Mouse (Mus musculus) CH12.LX (cell line): ENCODE results near the gene Mthfs. TPM values are rescaled to one million over a fixed set of nuclear protein-coding genes. Genes with fewer than 3 reads are reported as not detected.

Experiments used
- DNase-seq: peaks from one replicate; pipeline ENCODE4 v3.0.0-alpha.2; 2013; ENCODE audit errors: extremely low read depth
- H3K27ac ChIP-seq: 2 replicates; pipeline ENCODE4 v1.5.1; 2012; ENCODE audit warnings: low read depth, mild to moderate bottlenecking, control low read depth, moderate library complexity; ENCODE audit not compliant: insufficient read depth
- H3K27me3 ChIP-seq: replicated peaks from 2 replicates; pipeline ENCODE3; 2012; ENCODE audit warnings: inconsistent platforms
- H3K36me3 ChIP-seq, 2 experiments: replicated peaks in 1 of 2; 2 replicates each; pipeline versions ENCODE3 to v1.6.1; 2012; ENCODE audit warnings: inconsistent platforms in 1 of 2, low read length in 1 of 2, mild to moderate bottlenecking in 1 of 2, mixed read lengths in 1 of 2, moderate library complexity in 1 of 2; ENCODE audit not compliant: control insufficient read depth in 1 of 2, insufficient read depth in 1 of 2
- H3K4me1 ChIP-seq, 2 experiments: 2 replicates each; pipeline ENCODE4 v1.6.1; 2012; ENCODE audit warnings: inconsistent platforms in 1 of 2, moderate library complexity in 1 of 2; ENCODE audit not compliant: insufficient read depth in 2 of 2, control insufficient read depth in 1 of 2
- H3K4me2 ChIP-seq: 2 replicates; pipeline ENCODE4 v1.6.1; 2012; ENCODE audit warnings: low read depth, mild to moderate bottlenecking, control low read depth; ENCODE audit not compliant: poor library complexity, insufficient read depth, severe bottlenecking
- H3K4me3 ChIP-seq, 3 experiments: fragments of 150-350 bp in 1 of 3; sonication (generic) in 1 of 3; replicated peaks in 1 of 3; 2 replicates each; pipeline versions ENCODE3 to v1.5.1; 2011 to 2012; ENCODE audit warnings: low read depth in 2 of 3, low read length in 2 of 3, mild to moderate bottlenecking in 2 of 3, moderate library complexity in 2 of 3, control low read depth in 1 of 3, improper control_type of control experiment in 1 of 3, inconsistent platforms in 1 of 3, mixed read lengths in 1 of 3; ENCODE audit not compliant: poor library complexity in 1 of 3
- H3K79me2 ChIP-seq: replicated peaks from 2 replicates; pipeline ENCODE4 v1.6.1; 2012; ENCODE audit warnings: mild to moderate bottlenecking, moderate library complexity; ENCODE audit not compliant: control insufficient read depth, poor library complexity, insufficient read depth, severe bottlenecking; ENCODE audit errors: extremely low read depth
- H3K9ac ChIP-seq: 2 replicates; pipeline ENCODE4 v1.6.1; 2012; ENCODE audit warnings: low read depth, mild to moderate bottlenecking, control low read depth, moderate library complexity; ENCODE audit not compliant: insufficient read depth
- H3K9me3 ChIP-seq: replicated peaks from 2 replicates; pipeline ENCODE3; 2012; ENCODE audit warnings: low read length, inconsistent platforms, mixed read lengths
- BHLHE40 ChIP-seq: IDR thresholded peaks from 2 replicates; pipeline ENCODE4 v1.6.1; 2011; ENCODE audit warnings: mild to moderate bottlenecking, low read depth, low read length, improper control_type of control experiment
- CTCF ChIP-seq, 2 experiments: IDR thresholded peaks in 1 of 2; conservative IDR thresholded peaks in 1 of 2; 2 replicates each; pipeline ENCODE4 v1.5.1; 2011 to 2012; ENCODE audit warnings: low read depth in 2 of 2, low read length in 2 of 2, improper control_type of control experiment in 1 of 2, inconsistent platforms in 1 of 2, mild to moderate bottlenecking in 1 of 2, moderate library complexity in 1 of 2
- ELF1 ChIP-seq: IDR thresholded peaks from 2 replicates; pipeline ENCODE4 v1.6.1; 2014; ENCODE audit warnings: low read depth, mild to moderate bottlenecking, inconsistent platforms, low read length, improper control_type of control experiment
- EP300 ChIP-seq: IDR thresholded peaks from 2 replicates; pipeline ENCODE4 v1.6.1; 2011; ENCODE audit warnings: low read length, improper control_type of control experiment
- ETS1 ChIP-seq: conservative IDR thresholded peaks from 2 replicates; pipeline ENCODE4 v1.6.1; 2012; ENCODE audit warnings: low read depth, mild to moderate bottlenecking, inconsistent platforms, low read length, improper control_type of control experiment, moderate library complexity
- GABPA ChIP-seq: IDR thresholded peaks from 2 replicates; pipeline ENCODE4 v1.6.1; 2012; ENCODE audit warnings: low read depth, low read length, improper control_type of control experiment, inconsistent platforms; ENCODE audit not compliant: insufficient replicate concordance
- HCFC1 ChIP-seq: IDR thresholded peaks from 2 replicates; pipeline ENCODE4 v1.6.1; 2012; ENCODE audit warnings: low read depth, mild to moderate bottlenecking, inconsistent platforms, low read length, improper control_type of control experiment
- JUN ChIP-seq: IDR thresholded peaks from 2 replicates; pipeline ENCODE4 v1.6.1; 2011; ENCODE audit warnings: low read depth, mild to moderate bottlenecking, low read length, improper control_type of control experiment, moderate library complexity; ENCODE audit not compliant: insufficient read depth
- JUND ChIP-seq: conservative IDR thresholded peaks from 2 replicates; pipeline ENCODE4 v1.6.1; 2011; ENCODE audit warnings: low read depth, low read length, improper control_type of control experiment
- KAT2A ChIP-seq: IDR thresholded peaks from 2 replicates; pipeline ENCODE4 v1.6.1; 2012; ENCODE audit warnings: low read length, improper control_type of control experiment, inconsistent platforms; ENCODE audit not compliant: insufficient replicate concordance
- MAFK ChIP-seq: IDR thresholded peaks from 2 replicates; pipeline ENCODE4 v1.6.1; 2011; ENCODE audit warnings: low read length, improper control_type of control experiment; ENCODE audit not compliant: insufficient replicate concordance
- MEF2A ChIP-seq: IDR thresholded peaks from 2 replicates; pipeline ENCODE4 v1.6.1; 2014; ENCODE audit warnings: low read depth, mild to moderate bottlenecking, inconsistent platforms, low read length, improper control_type of control experiment, borderline replicate concordance
- MXI1 ChIP-seq: IDR thresholded peaks from 2 replicates; pipeline ENCODE4 v1.6.1; 2011; ENCODE audit warnings: mild to moderate bottlenecking, low read depth, low read length, improper control_type of control experiment
- MYC ChIP-seq: IDR thresholded peaks from 2 replicates; pipeline ENCODE4 v1.6.1; 2011; ENCODE audit warnings: low read depth, mild to moderate bottlenecking, improper control_type of control experiment, low read length
- NELFE ChIP-seq: IDR thresholded peaks from 2 replicates; pipeline ENCODE4 v1.6.1; 2011; ENCODE audit warnings: low read depth, low read length, improper control_type of control experiment
- POLR2AphosphoS2 ChIP-seq: IDR thresholded peaks from 2 replicates; pipeline ENCODE4 v1.6.1; 2011; ENCODE audit warnings: low read depth, low read length, improper control_type of control experiment
- SIN3A ChIP-seq: IDR thresholded peaks from 2 replicates; pipeline ENCODE4 v1.6.1; 2012; ENCODE audit warnings: low read length, improper control_type of control experiment, inconsistent platforms
- SMC3 ChIP-seq: IDR thresholded peaks from 2 replicates; pipeline ENCODE4 v1.6.1; 2011; ENCODE audit warnings: low read depth, low read length, improper control_type of control experiment
- UBTF ChIP-seq: IDR thresholded peaks from 2 replicates; pipeline ENCODE4 v1.6.1; 2012; ENCODE audit warnings: low read depth, mild to moderate bottlenecking, inconsistent platforms, low read length, improper control_type of control experiment, moderate library complexity
- USF1 ChIP-seq: IDR thresholded peaks from 2 replicates; pipeline ENCODE4 v1.6.1; 2014; ENCODE audit warnings: low read depth, mild to moderate bottlenecking, inconsistent platforms, low read length, improper control_type of control experiment
- ZKSCAN1 ChIP-seq: IDR thresholded peaks from 2 replicates; pipeline ENCODE4 v1.6.1; 2012; ENCODE audit warnings: low read depth, inconsistent platforms, low read length, improper control_type of control experiment, borderline replicate concordance
- ZMIZ1 ChIP-seq: IDR thresholded peaks from 2 replicates; pipeline ENCODE4 v1.6.1; 2012; ENCODE audit warnings: low read depth, mild to moderate bottlenecking, inconsistent platforms, low read length, improper control_type of control experiment
- ZNF384 ChIP-seq: IDR thresholded peaks from 2 replicates; pipeline ENCODE4 v1.6.1; 2012; ENCODE audit warnings: low read depth, low read length, improper control_type of control experiment, inconsistent platforms
- dilution Hi-C: fragments of 300-500 bp; cut with MboI; formaldehyde crosslinking; loops from 2 replicates; pipeline ENCODE4 v1.14.3; 2020; ENCODE audit warnings: low sequenced_read_pairs; ENCODE audit not compliant: extremely low pct_unique_long_range_greater_than_20kb, extremely low pct_ligation_motif_present
- in situ Hi-C: fragments of 300-500 bp; cut with MboI; formaldehyde crosslinking; loops from 3 replicates; pipeline ENCODE4 v1.14.3; 2019; ENCODE audit warnings: low sequenced_read_pairs, low pct_ligation_motif_present, low pct_unique_long_range_greater_than_20kb, mixed read lengths
- polyA plus RNA-seq: library from polyadenylated mRNA; unstranded; fragments of >175 nt; gene quantifications from 2 replicates; pipeline ENCODE4 v1.2.1, GENCODE M21; 2012; ENCODE audit warnings: low read depth; ENCODE audit not compliant: insufficient read length
- total RNA-seq, 2 experiments: library from RNA; depleted of rRNA; stranded (reverse); fragments of 300-350 nt in 1 of 2; fragments of >200 nt in 1 of 2; gene quantifications; 2 replicates each; pipeline ENCODE4 v1.2.3; 2012 to 2014

Mthfs gene
- total and polyA plus RNA-seq, 3 experiments, result 29.9 to 52.0 (median 30.5) TPM

GRCm38 (mm10) chr9:89309195-89309535 lies 98.7 kb downstream of the Mthfs start:
- Histone ChIP-seq H3K4me2 (0 out of 2 replicates have a peak overlapping the region, but pooled peaks have one; percentile 15), H3K9me3 (no peaks in the 10 kb centered on the region), H3K79me2 (no peaks in the 10 kb centered on the region), H3K4me1 (peaks cover 3 to 16% of the 10 kb centered on the region in 2 experiments; a peak in 3 of 4 replicates), H3K36me3 (no peaks in the 10 kb centered on the region), H3K27ac (no peak overlapping the region), H3K9ac (no peak overlapping the region), H3K4me3 (no peak overlapping the region), H3K27me3 (no peaks in the 10 kb centered on the region)
- DNase-seq, result peak; percentile 47
- dilution Hi-C loops (no loop called here), in situ Hi-C loops (no loop called here)
- TF ChIP-seq JUND (peak; percentile 92), POLR2AphosphoS2 (no peak), GABPA (no peak), EP300 (peak; percentile 85), KAT2A (no peak), HCFC1 (no peak), ELF1 (no peak), JUN (peak; percentile 86), SMC3 (no peak), SIN3A (peak; percentile 29; the same call in 1 of the 2 replicates), ETS1 (peak; percentile 49; the same call in 1 of the 2 replicates), MEF2A (no peak)

GRCm38 (mm10) chr9:89311649-89312048 lies 101.2 kb downstream of the Mthfs start:
- no peak overlapping the region for H3K9ac ChIP-seq
- no peaks in the 10 kb centered on the region for H3K79me2 ChIP-seq
- H3K27me3 ChIP-seq, result no peaks in the 10 kb centered on the region
- TF ChIP-seq ZMIZ1, result no peak
- TF ChIP-seq POLR2AphosphoS2, result no peak
- no peak for TF ChIP-seq EP300
- no peak for DNase-seq
- no peaks in the 10 kb centered on the region for H3K36me3 ChIP-seq
- peaks cover 3 to 16% of the 10 kb centered on the region in 2 experiments; a peak in 3 of 4 replicates for H3K4me1 ChIP-seq
- H3K27ac ChIP-seq, result no peak overlapping the region
- no peaks in the 10 kb centered on the region for H3K9me3 ChIP-seq
- H3K4me2 ChIP-seq, result no peak overlapping the region
- in situ Hi-C loops, result no loop called here
- dilution Hi-C loops, result no loop called here
- H3K4me3 ChIP-seq, result no peak overlapping the region

DNA sequence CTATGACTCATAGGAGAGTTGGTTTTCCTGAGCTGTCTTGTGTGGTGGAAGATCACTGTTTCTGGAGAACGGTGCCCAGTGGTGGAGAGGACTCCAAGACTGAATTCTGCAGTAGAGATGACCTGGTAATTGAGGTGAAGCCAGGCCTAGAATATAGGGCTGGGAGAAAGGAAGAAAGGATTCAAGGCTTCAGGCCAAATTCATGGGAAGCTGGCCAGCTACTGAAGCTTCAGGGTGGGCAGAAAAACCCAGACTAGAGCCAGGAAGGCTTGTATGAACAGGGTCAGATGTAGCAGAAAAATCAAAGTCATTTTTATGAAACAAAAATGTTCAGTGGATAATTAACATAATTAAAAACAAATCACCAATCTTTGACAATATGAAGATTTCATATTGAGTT lies 163.3 kb downstream of the Mthfs start:
- Histone ChIP-seq H3K9me3 (no peaks in the 10 kb centered on the region), H3K9ac (no peak overlapping the region), H3K4me1 (no peaks in the 10 kb centered on the region), H3K4me3 (no peak overlapping the region), H3K27ac (no peak overlapping the region), H3K36me3 (no peaks in the 10 kb centered on the region), H3K79me2 (no peaks in the 10 kb centered on the region), H3K4me2 (no peak overlapping the region), H3K27me3 (no peaks in the 10 kb centered on the region)
- in situ Hi-C loops (no loop called here), dilution Hi-C loops (no loop called here)
- DNase-seq, result no peak
- TF ChIP-seq MXI1 (no peak), CTCF (conservative IDR thresholded peaks at IDR 0.05 in 1 of 2, IDR thresholded peaks at IDR 0.05 in 1 of 2; ENCODE audit: low read depth in 2 of 2, low read length in 2 of 2) (no peak), ZKSCAN1 (no peak), ZNF384 (no peak), HCFC1 (no peak), MYC (no peak), USF1 (no peak), BHLHE40 (no peak), UBTF (no peak), MAFK (no peak), NELFE (no peak), SIN3A (no peak), ZMIZ1 (no peak)
- TF ChIP-seq, all 38 proteins: peak for 0
